Mouse (Mus musculus) embryonic facial prominence, embryonic 11.5 days (tissue): Measurements from ENCODE around the gene Rgs12. TPM values are rescaled to one million over a fixed set of nuclear protein-coding genes. Genes with fewer than 3 reads are reported as not detected.

Experiments
- ATAC-seq: fragments of 200-750 bp; cut with Nextera tagmentation; replicated peaks from 2 replicates; pipeline ENCODE4 v1.8.0; 2017; ENCODE audit warnings: low read depth; ENCODE audit not compliant: insufficient number of reproducible peaks, low FRiP score, low TSS enrichment
- DNase-seq: peaks from one replicate; pipeline ENCODE4 v3.0.0-alpha.2; 2015; ENCODE audit warnings: low spot score
- H3K27ac ChIP-seq: fragments of 300-500 bp; sonication (generic); replicated peaks from 2 replicates; pipeline ENCODE4 v1.5.1; 2014; ENCODE audit warnings: mild to moderate bottlenecking, low read depth, low read length, control low read depth
- H3K27me3 ChIP-seq: fragments of 300-500 bp; sonication (generic); 2 replicates; pipeline ENCODE4 v1.6.1; 2014; ENCODE audit warnings: mild to moderate bottlenecking, low read length, moderate library complexity, mixed read lengths; ENCODE audit not compliant: control insufficient read depth, insufficient read depth
- H3K36me3 ChIP-seq: fragments of 300-500 bp; sonication (generic); replicated peaks from 2 replicates; pipeline ENCODE4 v1.6.1; 2014; ENCODE audit warnings: low read depth, mild to moderate bottlenecking, low read length, moderate library complexity, mixed read lengths; ENCODE audit not compliant: control insufficient read depth, insufficient read depth
- H3K4me1 ChIP-seq: fragments of 300-500 bp; sonication (generic); 2 replicates; pipeline ENCODE4 v1.6.1; 2014; ENCODE audit warnings: low read length, mixed read lengths; ENCODE audit not compliant: control insufficient read depth, insufficient read depth
- H3K4me2 ChIP-seq: fragments of 300-500 bp; sonication (generic); 2 replicates; pipeline ENCODE4 v1.6.1; 2014; ENCODE audit warnings: low read depth, mild to moderate bottlenecking, control low read depth, low read length, moderate library complexity
- H3K4me3 ChIP-seq: fragments of 300-500 bp; sonication (generic); 2 replicates; pipeline ENCODE4 v1.5.1; 2014; ENCODE audit warnings: low read depth, low read length, control low read depth
- H3K9ac ChIP-seq: fragments of 300-500 bp; sonication (generic); replicated peaks from 2 replicates; pipeline ENCODE4 v1.6.1; 2014; ENCODE audit warnings: mild to moderate bottlenecking, control low read depth, low read length
- H3K9me3 ChIP-seq: fragments of 300-500 bp; sonication (generic); replicated peaks from 2 replicates; pipeline ENCODE4 v1.6.1; 2016; ENCODE audit warnings: mild to moderate bottlenecking, low read length, inconsistent platforms, mixed read lengths; ENCODE audit not compliant: control insufficient read depth
- WGBS: fragments of 180-500 bp; shearing (Covaris S2); extraction: QIAGEN DNeasy Blood & Tissue Kit; methylation state at CpG from one replicate; pipeline ENCODE4 v1.1.7; 2014; 5-methylcytosine and 5-hydroxymethylcytosine counted together
- polyA plus RNA-seq: library from polyadenylated mRNA; unstranded; fragments of >200 nt; fragmentation: Nextera tagmentation; extraction: Ambion mirVana; gene quantifications from 2 replicates; pipeline ENCODE4 v1.2.1, GENCODE M21; 2014

Rgs12 gene
- polyA plus RNA-seq, 1 experiment from 2014 or later = 33.7 TPM

DNA sequence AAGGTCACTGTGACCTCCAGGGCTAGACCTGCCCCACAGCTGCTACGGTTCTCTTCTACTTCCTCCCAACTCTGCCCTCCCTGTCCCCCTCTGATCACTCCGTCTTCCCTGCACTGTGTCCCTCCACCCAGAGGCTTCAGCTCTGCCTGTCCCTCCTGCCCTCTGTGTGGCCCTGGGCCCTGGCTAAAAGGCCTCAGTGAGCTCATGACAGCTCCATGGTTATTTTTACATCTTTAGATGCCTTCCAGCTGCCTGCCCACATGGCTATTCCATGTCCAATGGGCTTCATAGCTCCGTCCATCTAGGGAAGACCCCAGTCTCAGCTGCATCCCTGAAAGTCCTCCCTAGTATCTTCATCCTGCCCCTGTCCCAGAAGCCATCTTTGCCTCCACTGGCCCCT, 110.9 kb downstream of the Rgs12 start:
- WGBS = 58% methylated on average over 3 of the region's 3 CpGs
- no peaks in the 10 kb centered on the region for H3K9me3 ChIP-seq
- H3K4me2 ChIP-seq = no peak overlapping the region
- no peak overlapping the region for H3K27ac ChIP-seq
- no peak overlapping the region for H3K9ac ChIP-seq
- no peak overlapping the region for H3K4me3 ChIP-seq
- H3K4me1 ChIP-seq = no peaks in the 10 kb centered on the region; the same call in 1 of the 2 replicates
- peaks cover 20% of the 10 kb centered on the region for H3K27me3 ChIP-seq
- H3K36me3 ChIP-seq = no peaks in the 10 kb centered on the region
- ATAC-seq = no peak
- DNase-seq = no peak

DNA sequence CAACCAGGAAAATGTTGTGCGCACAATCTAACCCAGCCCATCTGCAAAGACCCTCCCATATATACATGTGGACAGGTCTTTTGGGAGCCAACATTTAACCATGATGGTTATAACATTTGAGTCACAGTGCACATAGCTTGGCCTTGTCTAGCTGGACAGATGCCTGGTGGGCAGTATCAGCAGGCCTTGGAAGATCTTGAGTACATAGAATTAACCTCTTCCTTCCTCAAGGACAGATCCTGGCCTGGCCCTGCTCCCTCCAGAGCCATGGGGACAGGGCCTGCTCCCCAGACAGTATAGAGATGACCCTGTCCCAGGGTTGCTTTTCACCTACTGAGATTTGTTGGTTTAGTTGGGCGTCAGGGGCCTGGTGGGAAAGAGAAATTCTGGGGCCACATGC, 120.6 kb downstream of the Rgs12 start:
- no peaks in the 10 kb centered on the region for H3K36me3 ChIP-seq
- DNase-seq = no peak
- H3K4me3 ChIP-seq = no peak overlapping the region
- ATAC-seq = no peak
- H3K9me3 ChIP-seq = no peaks in the 10 kb centered on the region
- H3K4me1 ChIP-seq = no peaks in the 10 kb centered on the region
- no peak overlapping the region for H3K27ac ChIP-seq
- WGBS = 84% methylated on average over 2 of the region's 2 CpGs
- H3K4me2 ChIP-seq = no peak overlapping the region
- no peak overlapping the region for H3K9ac ChIP-seq
- H3K27me3 ChIP-seq = no peaks in the 10 kb centered on the region

DNA sequence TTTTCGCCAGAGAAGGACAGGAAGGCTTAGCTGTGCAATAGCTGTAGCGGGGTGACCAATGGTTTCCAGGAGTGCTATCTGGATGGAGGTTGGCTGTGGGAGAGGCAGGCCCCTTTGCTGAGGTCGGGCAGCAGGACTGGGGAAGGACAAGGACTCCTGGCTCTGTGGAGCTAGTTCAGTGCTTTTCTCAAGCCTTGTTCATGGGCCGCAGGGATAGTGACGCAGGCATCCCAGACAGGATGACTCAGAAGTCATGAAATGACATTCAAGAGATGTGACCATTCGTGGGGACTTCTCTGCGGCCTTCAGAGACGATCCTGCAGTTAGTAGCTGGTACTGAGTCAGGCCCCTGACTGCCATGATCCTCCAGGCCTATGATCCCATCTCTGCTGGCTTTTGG, 121.1 kb downstream of the Rgs12 start:
- 85% methylated on average over 8 of the region's 8 CpGs for WGBS

DNA sequence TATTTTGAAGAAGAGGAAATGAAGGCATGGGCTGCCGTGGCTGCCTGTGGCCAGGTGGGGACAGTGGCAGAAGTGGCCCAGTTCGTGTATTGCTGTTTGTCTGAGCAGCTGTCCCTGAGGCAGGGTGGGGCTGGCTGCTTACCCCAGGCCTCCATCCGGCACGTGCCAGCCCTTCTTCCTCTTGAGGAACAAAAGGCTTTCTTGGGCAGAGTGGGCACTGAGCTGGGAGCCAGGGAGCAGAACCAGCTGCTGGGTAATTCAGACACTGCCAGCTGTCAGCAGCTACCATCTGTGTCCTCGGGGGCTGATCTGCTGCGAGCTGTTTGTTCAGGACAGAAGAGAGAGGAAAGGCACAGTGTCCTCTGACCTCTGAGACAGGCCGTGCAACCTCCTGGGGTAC, 121.7 kb downstream of the Rgs12 start:
- no peaks in the 10 kb centered on the region for H3K27me3 ChIP-seq
- no peaks in the 10 kb centered on the region for H3K36me3 ChIP-seq
- H3K4me3 ChIP-seq = no peak overlapping the region
- H3K9me3 ChIP-seq = no peaks in the 10 kb centered on the region
- DNase-seq (no peak), ATAC-seq (no peak)
- no peak overlapping the region for H3K4me2 ChIP-seq
- 56% methylated on average over 7 of the region's 7 CpGs for WGBS
- no peak overlapping the region for H3K9ac ChIP-seq
- H3K4me1 ChIP-seq = no peaks in the 10 kb centered on the region
- no peak overlapping the region for H3K27ac ChIP-seq

More for the DNA sequence above, 121.1 kb downstream of the Rgs12 start:
- H3K27ac ChIP-seq = no peak overlapping the region
- no peaks in the 10 kb centered on the region for H3K27me3 ChIP-seq
- H3K4me2 ChIP-seq = no peak overlapping the region
- H3K36me3 ChIP-seq = no peaks in the 10 kb centered on the region
- ATAC-seq (no peak), DNase-seq (no peak)
- no peak overlapping the region for H3K9ac ChIP-seq
- H3K4me1 ChIP-seq = no peaks in the 10 kb centered on the region
- no peaks in the 10 kb centered on the region for H3K9me3 ChIP-seq
- no peak overlapping the region for H3K4me3 ChIP-seq

DNA sequence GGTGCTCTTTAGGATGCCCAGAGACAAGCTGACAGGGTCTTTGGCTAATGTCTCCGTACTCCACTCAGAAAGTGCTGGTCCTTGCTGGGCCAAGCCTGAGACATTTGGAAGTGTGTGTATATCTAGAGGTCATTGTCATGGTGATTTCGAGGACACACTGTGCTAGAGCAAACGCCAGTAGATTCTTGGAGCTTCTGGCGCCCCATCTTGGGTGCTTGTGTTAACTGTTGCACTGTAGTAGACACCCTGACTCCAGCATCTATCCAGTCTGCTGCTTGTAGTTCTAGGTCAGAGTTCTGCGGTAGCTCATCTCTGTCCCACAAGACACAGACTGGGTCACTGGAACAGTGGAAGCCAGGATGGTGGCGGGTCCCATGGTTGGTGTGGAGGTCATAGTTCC, 122.6 kb downstream of the Rgs12 start:
- Histone ChIP-seq H3K4me2 (no peak overlapping the region), H3K36me3 (no peaks in the 10 kb centered on the region), H3K27me3 (no peaks in the 10 kb centered on the region), H3K4me1 (no peaks in the 10 kb centered on the region), H3K9me3 (no peaks in the 10 kb centered on the region), H3K4me3 (no peak overlapping the region), H3K27ac (no peak overlapping the region), H3K9ac (no peak overlapping the region)
- 93% methylated on average over 6 of the region's 6 CpGs for WGBS
- DNase-seq (no peak), ATAC-seq (no peak)

DNA sequence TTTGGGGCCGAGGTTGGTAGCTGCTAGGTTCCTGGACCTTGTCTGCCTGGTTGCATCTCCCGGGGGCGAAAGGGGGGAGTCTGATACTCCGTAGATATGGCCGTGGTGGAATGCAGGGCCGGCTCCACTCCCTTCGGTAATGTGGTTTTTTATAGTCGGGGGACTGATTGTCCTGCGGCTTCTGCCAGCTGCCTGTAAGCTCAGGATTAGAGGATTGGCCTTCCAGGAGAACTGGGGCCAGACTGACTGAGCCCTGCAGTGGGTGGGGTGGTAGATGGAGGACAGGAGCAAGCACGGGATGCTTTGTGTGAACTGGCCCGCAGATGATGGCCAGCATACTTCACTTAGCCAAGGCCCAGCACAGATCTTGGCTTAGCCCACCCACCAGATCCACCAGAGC, 124.0 kb downstream of the Rgs12 start:
- Histone ChIP-seq H3K4me3 (no peak overlapping the region), H3K27ac (no peak overlapping the region), H3K4me1 (no peaks in the 10 kb centered on the region), H3K36me3 (no peaks in the 10 kb centered on the region), H3K9me3 (no peaks in the 10 kb centered on the region), H3K9ac (no peak overlapping the region), H3K27me3 (no peaks in the 10 kb centered on the region), H3K4me2 (no peak overlapping the region)
- 86% methylated on average over 11 of the region's 11 CpGs for WGBS
- DNase-seq (no peak), ATAC-seq (no peak)

DNA sequence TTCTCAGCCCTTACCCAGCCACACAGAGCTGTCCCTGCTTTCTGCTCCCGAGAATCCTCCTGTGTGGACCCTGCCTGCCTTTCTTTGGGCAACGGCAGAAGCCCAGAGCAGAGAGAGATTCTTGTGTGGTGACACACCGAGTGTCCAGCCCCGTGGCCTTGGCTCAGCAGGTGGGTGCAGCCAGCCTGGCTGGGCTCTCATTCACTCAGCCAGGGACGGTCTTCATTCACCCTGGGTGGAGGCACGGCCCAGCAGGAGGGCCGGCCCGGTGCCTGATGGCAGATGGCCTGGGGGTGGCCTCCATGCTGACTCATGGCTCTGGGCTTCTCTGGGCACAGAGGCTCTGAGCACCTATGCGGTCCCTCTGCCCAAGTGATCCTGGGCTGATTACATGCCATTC, 124.7 kb downstream of the Rgs12 start:
- Histone ChIP-seq H3K9ac (no peak overlapping the region), H3K9me3 (no peaks in the 10 kb centered on the region), H3K27ac (no peak overlapping the region), H3K27me3 (peaks cover 2% of the 10 kb centered on the region; the same call in 1 of the 2 replicates), H3K4me2 (no peak overlapping the region), H3K36me3 (no peaks in the 10 kb centered on the region), H3K4me3 (no peak overlapping the region), H3K4me1 (no peaks in the 10 kb centered on the region)
- no peak for DNase-seq
- 76% methylated on average over 9 of the region's 9 CpGs for WGBS
- no peak for ATAC-seq

DNA sequence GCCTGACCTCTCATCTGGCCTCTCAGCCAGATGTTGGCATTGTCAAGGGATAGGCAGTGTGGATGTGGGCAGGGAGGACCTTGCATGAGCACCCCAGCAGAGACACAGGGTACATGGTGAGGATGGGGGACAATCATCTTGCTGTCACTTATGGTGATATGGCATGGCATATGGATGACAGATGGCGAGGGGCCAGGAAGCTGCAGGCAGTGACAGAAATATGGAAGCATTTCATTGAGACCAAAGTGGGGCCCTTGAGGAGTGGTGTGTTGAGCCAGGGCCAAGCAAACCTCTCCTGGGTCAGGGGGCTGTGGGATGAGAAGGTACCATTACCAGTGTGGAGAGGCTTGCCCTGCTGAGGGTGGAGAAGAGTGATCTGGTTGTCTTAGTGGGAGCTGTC, 127.1 kb downstream of the Rgs12 start:
- DNase-seq = no peak
- H3K36me3 ChIP-seq = no peaks in the 10 kb centered on the region
- no peak overlapping the region for H3K9ac ChIP-seq
- 68% methylated on average over 1 of the region's 1 CpGs for WGBS
- H3K27ac ChIP-seq = no peak overlapping the region
- H3K4me1 ChIP-seq = no peaks in the 10 kb centered on the region
- no peak overlapping the region for H3K4me3 ChIP-seq
- peaks cover 10% of the 10 kb centered on the region for H3K27me3 ChIP-seq
- no peak overlapping the region for H3K4me2 ChIP-seq
- H3K9me3 ChIP-seq = no peaks in the 10 kb centered on the region
- no peak for ATAC-seq
